15 mouse cellular contexts compared by ENCODE assay signal in genomic region chr2:29218831-29219230, GRCm38 (mm10). TPM values are rescaled to one million over a fixed set of nuclear protein-coding genes. Genes with fewer than 3 reads are reported as not detected.
A peak's percentile ranks its signal among the peaks of the same experiment; 100 is the strongest.
DNase-seq lines count a peak whose midpoint lies in the region; TF ChIP-seq lines count a peak whose summit lies in the region.
"Had no signal": no experiment of that assay in that cellular context is flagged by ENCODE, and none has a peak within 500 bp of the region (broad histone marks: within the 10 kb centered on the region; RNA-seq: fewer than 3 reads in every experiment).

No protein-coding gene starts in this region.

- intact Hi-C loops in gastrocnemius, adult 2 months (cut with DNase I) = loop anchor here (10.0 kb wide), 1 partner anchor 126 kb away; the partner anchor contains the start of gene Med27

- DNase-seq in cerebellum, adult 9-10 months = peak; percentile 68
- no peak for DNase-seq in cerebellum, adult 8-10 months
- no peak for DNase-seq in gastrocnemius, adult 2 months
- DNase-seq in gastrocnemius, adult 8-10 months (ENCODE audit: low spot score in 2 of 2) = no peak
- DNase-seq: adrenal gland, adult 2 months; adrenal gland, postnatal 10 days; adrenal gland, postnatal 25 days; cerebellum, adult 11 months; cerebellum, adult 2 months; embryo, embryonic 11 days had no signal

- TF ChIP-seq CTCF in gastrocnemius, adult 2 months (IDR thresholded peaks at IDR 0.05) = no peak

- H3K4me3 ChIP-seq in gastrocnemius, adult 2 months = no peak overlapping the region
- H3K4me3 ChIP-seq: embryonic facial prominence, embryonic 13.5 days; embryonic facial prominence, embryonic 15.5 days; erythroblast, embryonic 14.5 days; forebrain, embryonic 10.5 days; forebrain, embryonic 12.5 days had no signal

- peak overlapping the region; percentile 92 for H3K27ac ChIP-seq in gastrocnemius, adult 2 months
- H3K27ac ChIP-seq: embryonic facial prominence, embryonic 13.5 days; embryonic facial prominence, embryonic 15.5 days; forebrain, embryonic 10.5 days; forebrain, embryonic 12.5 days had no signal

RNA-seq across cellular contexts. Expression of gene Ntng2, which starts 34.0 kb away (rescaled TPM):
- total RNA-seq in gastrocnemius, adult 2 months (2021) = 10 to 100 TPM; 25.0 to 27.0 TPM
- 10 to 100 TPM; 16.7 to 30.4 (median 26.0) TPM for total RNA-seq in gastrocnemius, adult 8-10 months (2022)
